Mouse (Mus musculus): ENCODE measurements around the gene Abcc10.

GRCm38 (mm10) chr17:46277586-46277985 lies 50.6 kb downstream of the Abcc10 start:
- TF ChIP-seq CTCF (IDR thresholded peaks at IDR 0.05; ENCODE audit: borderline replicate concordance, insufficient read depth, low read depth, low read length) (no peak), POLR2A (IDR thresholded peaks at IDR 0.05; ENCODE audit: borderline replicate concordance, insufficient read depth, low read length) (no peak)

Data from cerebellum, adult 2 months (tissue).